Mouse (Mus musculus): ENCODE results near the gene Cdc42se1. TPM values are rescaled to one million over a fixed set of nuclear protein-coding genes. Genes with fewer than 3 reads are reported as not detected.

The Cdc42se1 gene
- polyA plus RNA-seq (2012; rRNA removed) (21.3 and 24.9 TPM in 2 replicates), polyA plus RNA-seq (2014; fragmentation: Nextera tagmentation; extraction: Ambion mirVana) (40.9 and 48.5 TPM in 2 replicates)

- peak within 1 kb of the TSS; percentile 95 for H3K4me2 ChIP-seq (ENCODE audit: low read depth)
- peaks cover 15% of the 10 kb centered on the region for H3K36me3 ChIP-seq (replicated peaks; ENCODE audit: control insufficient read depth, insufficient read depth, low read depth)
- DNase-seq (ENCODE audit: low read depth in 3 of 3, low spot score in 3 of 3) (peak; percentile 74 to 76 (median 76)), ATAC-seq (ENCODE audit: insufficient read depth) (peak; percentile 91)
- under 1% methylated on average over 64 of the region's 64 CpGs for WGBS (ENCODE audit: insufficient replicate concordance)
- H3K27me3 ChIP-seq (ENCODE audit: control insufficient read depth, insufficient read depth, low read length), result no peaks in the 10 kb centered on the region
- peak within 1 kb of the TSS; percentile 76 for H3K27ac ChIP-seq
- H3K9ac ChIP-seq (replicated peaks), result peak within 1 kb of the TSS; percentile 88
- H3K4me3 ChIP-seq (ENCODE audit: insufficient read depth in 1 of 2, low read depth in 2 of 2, low read length in 2 of 2), result peak within 1 kb of the TSS; percentile 79 to 88
- peaks cover 22 to 26% of the 10 kb centered on the region in 2 experiments for H3K4me1 ChIP-seq (replicated peaks; ENCODE audit: control insufficient read depth in 2 of 2, insufficient read depth in 2 of 2, low read length in 1 of 2)
- no peaks in the 10 kb centered on the region for H3K9me3 ChIP-seq (ENCODE audit: control insufficient read depth, low read length)
- TF ChIP-seq EP300 (IDR thresholded peaks at IDR 0.05; ENCODE audit: low read depth) (no peak), CTCF (IDR thresholded peaks at IDR 0.05; ENCODE audit: low read depth) (no peak; the same call in 1 of the 2 replicates)
Measured at GRCm38 (mm10) chr3:95228148-95228893, at the start of gene Cdc42se1. Gene Cdc42se1, plus strand, starts transcription at chr3:95228732.

DNA sequence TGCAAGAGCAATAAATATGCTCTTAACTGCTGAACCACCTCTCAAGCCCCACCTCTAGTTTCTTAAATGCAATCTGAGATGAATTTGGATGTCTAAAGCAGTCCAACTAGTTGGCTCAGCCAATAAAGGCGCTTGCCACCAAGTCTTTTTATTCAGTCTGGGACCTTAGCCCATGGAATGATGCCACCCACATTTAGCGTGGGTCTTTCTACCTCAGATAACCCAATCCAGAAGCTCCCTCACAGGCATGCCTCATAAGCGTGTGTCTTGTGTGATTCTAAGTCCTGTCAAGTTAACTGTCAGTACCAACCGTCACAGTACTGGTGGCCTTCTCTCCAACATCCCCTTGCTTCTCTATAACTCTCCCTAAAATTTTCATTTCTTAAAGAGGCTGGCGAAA is 49.6 kb upstream of the Cdc42se1 start:
- 68% methylated on average over 5 of the region's 5 CpGs for WGBS (ENCODE audit: insufficient replicate concordance)
- H3K4me2 ChIP-seq (ENCODE audit: low read depth), result no peak overlapping the region
- H3K36me3 ChIP-seq (replicated peaks; ENCODE audit: control insufficient read depth, insufficient read depth, low read depth), result peaks cover 1% of the 10 kb centered on the region; the same call in 1 of the 2 replicates
- TF ChIP-seq CTCF (IDR thresholded peaks at IDR 0.05; ENCODE audit: low read depth), result no peak
- no peak for TF ChIP-seq EP300 (IDR thresholded peaks at IDR 0.05; ENCODE audit: low read depth)
- no peaks in the 10 kb centered on the region for H3K4me1 ChIP-seq (replicated peaks; ENCODE audit: control insufficient read depth in 2 of 2, insufficient read depth in 2 of 2, low read length in 1 of 2)
- no peak overlapping the region for H3K9ac ChIP-seq (replicated peaks)
- DNase-seq (ENCODE audit: low read depth in 3 of 3, low spot score in 3 of 3), result no peak
- H3K27ac ChIP-seq, result no peak overlapping the region
- peaks cover 12% of the 10 kb centered on the region for H3K27me3 ChIP-seq (ENCODE audit: control insufficient read depth, insufficient read depth, low read length)
- ATAC-seq (ENCODE audit: insufficient read depth), result no peak
- H3K4me3 ChIP-seq (ENCODE audit: insufficient read depth in 1 of 2, low read depth in 2 of 2, low read length in 2 of 2), result no peak overlapping the region
- H3K9me3 ChIP-seq (ENCODE audit: control insufficient read depth, low read length), result no peaks in the 10 kb centered on the region

DNA sequence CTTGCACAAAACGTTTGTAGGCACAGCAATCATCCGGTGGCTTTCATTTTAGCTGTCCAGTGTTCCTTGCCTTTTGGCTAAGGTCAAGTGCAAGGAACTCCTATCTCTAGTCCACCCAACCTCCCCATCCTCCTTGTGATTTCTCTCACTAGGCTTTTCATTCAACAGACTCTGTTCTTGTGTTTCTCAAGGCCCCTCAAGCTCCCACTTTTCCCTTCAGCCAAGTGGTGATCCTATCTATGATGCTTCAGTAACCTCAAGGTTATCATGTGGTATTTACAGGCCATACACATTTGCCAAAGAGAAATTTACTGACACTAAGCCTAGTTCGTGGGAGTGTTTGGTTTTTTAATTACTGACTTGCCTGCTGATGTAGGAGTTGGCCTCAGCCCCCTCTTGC is 48.6 kb upstream of the Cdc42se1 start:
- H3K4me2 ChIP-seq (ENCODE audit: low read depth), result no peak overlapping the region
- no peak for DNase-seq (ENCODE audit: low read depth in 3 of 3, low spot score in 3 of 3)
- H3K36me3 ChIP-seq (replicated peaks; ENCODE audit: control insufficient read depth, insufficient read depth, low read depth), result peaks cover 9% of the 10 kb centered on the region
- peaks cover 3% of the 10 kb centered on the region; the same call in 1 of the 2 replicates for H3K27me3 ChIP-seq (ENCODE audit: control insufficient read depth, insufficient read depth, low read length)
- no peak overlapping the region for H3K4me3 ChIP-seq (ENCODE audit: insufficient read depth in 1 of 2, low read depth in 2 of 2, low read length in 2 of 2)
- no peaks in the 10 kb centered on the region for H3K4me1 ChIP-seq (replicated peaks; ENCODE audit: control insufficient read depth in 2 of 2, insufficient read depth in 2 of 2, low read length in 1 of 2)
- WGBS (ENCODE audit: insufficient replicate concordance), result 68% methylated on average over 3 of the region's 3 CpGs
- no peak for TF ChIP-seq CTCF (IDR thresholded peaks at IDR 0.05; ENCODE audit: low read depth)
- TF ChIP-seq EP300 (IDR thresholded peaks at IDR 0.05; ENCODE audit: low read depth), result no peak
- H3K9ac ChIP-seq (replicated peaks), result no peak overlapping the region
- ATAC-seq (ENCODE audit: insufficient read depth), result no peak
- H3K9me3 ChIP-seq (ENCODE audit: control insufficient read depth, low read length), result no peaks in the 10 kb centered on the region
- H3K27ac ChIP-seq, result no peak overlapping the region

DNA sequence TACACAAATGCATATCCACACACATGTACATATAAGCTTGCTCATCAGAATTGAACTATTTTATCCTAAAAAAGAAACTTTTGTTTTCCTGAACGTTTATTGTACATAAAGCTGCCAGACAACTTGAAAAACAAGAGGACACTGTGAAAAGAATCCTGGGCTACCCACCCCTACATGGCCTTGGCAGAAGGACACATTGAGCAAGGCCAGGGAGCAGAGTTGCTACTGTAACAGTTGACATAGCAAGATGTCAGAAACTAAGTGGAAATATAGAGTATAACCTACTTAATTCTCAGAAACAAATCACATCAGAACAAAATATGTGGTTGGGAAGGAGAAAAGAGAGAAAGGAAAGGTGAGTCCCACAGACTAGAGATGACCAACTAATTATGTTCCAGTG is 46.7 kb upstream of the Cdc42se1 start:
- no peak for DNase-seq (ENCODE audit: low read depth in 3 of 3, low spot score in 3 of 3)

GRCm38 (mm10) chr3:95184796-95185577 is 43.5 kb upstream of the Cdc42se1 start:
- H3K4me2 ChIP-seq (ENCODE audit: low read depth), result no peak overlapping the region
- no peak for ATAC-seq (ENCODE audit: insufficient read depth)
- no peak overlapping the region for H3K9ac ChIP-seq (replicated peaks)
- no peak for DNase-seq (ENCODE audit: low read depth in 3 of 3, low spot score in 3 of 3)
- no peak overlapping the region for H3K27ac ChIP-seq
- no peaks in the 10 kb centered on the region for H3K27me3 ChIP-seq (ENCODE audit: control insufficient read depth, insufficient read depth, low read length)
- H3K4me3 ChIP-seq (ENCODE audit: insufficient read depth in 1 of 2, low read depth in 2 of 2, low read length in 2 of 2), result no peak overlapping the region
- no peaks in the 10 kb centered on the region for H3K9me3 ChIP-seq (ENCODE audit: control insufficient read depth, low read length)
- TF ChIP-seq EP300 (IDR thresholded peaks at IDR 0.05; ENCODE audit: low read depth), result no peak
- TF ChIP-seq CTCF (IDR thresholded peaks at IDR 0.05; ENCODE audit: low read depth), result no peak
- peaks cover 53% of the 10 kb centered on the region for H3K36me3 ChIP-seq (replicated peaks; ENCODE audit: control insufficient read depth, insufficient read depth, low read depth)
- WGBS (ENCODE audit: insufficient replicate concordance), result 75% methylated on average over 9 of the region's 9 CpGs
- H3K4me1 ChIP-seq (replicated peaks; ENCODE audit: control insufficient read depth in 2 of 2, insufficient read depth in 2 of 2, low read length in 1 of 2), result no peaks in the 10 kb centered on the region

More for the DNA sequence above, 46.7 kb upstream of the Cdc42se1 start:
- Histone ChIP-seq H3K4me3 (ENCODE audit: insufficient read depth in 1 of 2, low read depth in 2 of 2, low read length in 2 of 2) (no peak overlapping the region), H3K9ac (replicated peaks) (no peak overlapping the region), H3K4me1 (replicated peaks; ENCODE audit: control insufficient read depth in 2 of 2, insufficient read depth in 2 of 2, low read length in 1 of 2) (no peaks in the 10 kb centered on the region), H3K27ac (no peak overlapping the region), H3K9me3 (ENCODE audit: control insufficient read depth, low read length) (no peaks in the 10 kb centered on the region), H3K36me3 (replicated peaks; ENCODE audit: control insufficient read depth, insufficient read depth, low read depth) (peaks cover 22% of the 10 kb centered on the region), H3K4me2 (ENCODE audit: low read depth) (no peak overlapping the region), H3K27me3 (ENCODE audit: control insufficient read depth, insufficient read depth, low read length) (no peaks in the 10 kb centered on the region)
- WGBS (ENCODE audit: insufficient replicate concordance), result 58% methylated on average over 1 of the region's 1 CpGs
- TF ChIP-seq EP300 (IDR thresholded peaks at IDR 0.05; ENCODE audit: low read depth) (no peak), CTCF (IDR thresholded peaks at IDR 0.05; ENCODE audit: low read depth) (no peak)
- ATAC-seq (ENCODE audit: insufficient read depth), result no peak

Measured in liver, embryonic 14.5 days (tissue).